Mouse (Mus musculus): ENCODE data around the gene Sesn1. TPM values are rescaled to one million over a fixed set of nuclear protein-coding genes. Genes with fewer than 3 reads are reported as not detected.

The Sesn1 gene
- total and polyA plus RNA-seq, 3 experiments: 11.7 TPM; not detected in 1

- TF ChIP-seq POLR2A (IDR thresholded peaks at IDR 0.05; ENCODE audit: control insufficient read depth in 1 of 2, insufficient read depth in 1 of 2, low read depth in 1 of 2, low read length in 2 of 2, poor library complexity in 1 of 2): no peak
- no peak for TF ChIP-seq NELFE (IDR thresholded peaks at IDR 0.05; ENCODE audit: low read depth, low read length)
- TF ChIP-seq MXI1 (IDR thresholded peaks at IDR 0.05; ENCODE audit: low read depth, low read length): no peak
- TF ChIP-seq USF2 (IDR thresholded peaks at IDR 0.05; ENCODE audit: borderline replicate concordance in 1 of 2, insufficient read depth in 1 of 2, low read depth in 1 of 2, low read length in 2 of 2): no peak
- TF ChIP-seq SMC3 (IDR thresholded peaks at IDR 0.05; ENCODE audit: low read depth, low read length): no peak
- no peak for TF ChIP-seq MAFK (IDR thresholded peaks at IDR 0.05; ENCODE audit: borderline replicate concordance, low read depth, low read length)
- no peak for TF ChIP-seq MYB (IDR thresholded peaks at IDR 0.05; ENCODE audit: low read depth, low read length)
- TF ChIP-seq ZMIZ1 (IDR thresholded peaks at IDR 0.05; ENCODE audit: low read depth, low read length): no peak
- no peak for TF ChIP-seq GABPA (IDR thresholded peaks at IDR 0.05; ENCODE audit: low read depth, low read length)
- TF ChIP-seq CHD1 (IDR thresholded peaks at IDR 0.05; ENCODE audit: low read depth, low read length): no peak
- no peak for TF ChIP-seq USF1 (IDR thresholded peaks at IDR 0.05; ENCODE audit: low read depth, low read length)
- no peak for TF ChIP-seq TBP (IDR thresholded peaks at IDR 0.05; ENCODE audit: low read depth, low read length)
- TF ChIP-seq JUND (IDR thresholded peaks at IDR 0.05; ENCODE audit: low read depth, low read length): no peak
- TF ChIP-seq SIN3A (IDR thresholded peaks at IDR 0.05; ENCODE audit: low read length): no peak
- no peak for TF ChIP-seq TAL1 (IDR thresholded peaks at IDR 0.05; ENCODE audit: low read length)
- no peak for TF ChIP-seq HCFC1 (IDR thresholded peaks at IDR 0.05; ENCODE audit: low read depth, low read length)
- TF ChIP-seq MEF2A (IDR thresholded peaks at IDR 0.05; ENCODE audit: extremely low read depth, insufficient replicate concordance, low read depth, low read length, poor library complexity, severe bottlenecking): no peak
- TF ChIP-seq ZKSCAN1 (IDR thresholded peaks at IDR 0.05; ENCODE audit: low read depth, low read length): no peak
- no peak for TF ChIP-seq EP300 (IDR thresholded peaks at IDR 0.05; ENCODE audit: low read depth in 1 of 2, low read length in 2 of 2)
- no peak for TF ChIP-seq NRF1 (IDR thresholded peaks at IDR 0.05; ENCODE audit: insufficient read depth, low read depth, low read length, poor library complexity, severe bottlenecking)
- Histone ChIP-seq H3K79me2 (ENCODE audit: control insufficient read depth, insufficient read depth, low read length, poor library complexity) (peaks cover 12% of the 10 kb centered on the region), H3K4me1 (ENCODE audit: control insufficient read depth in 1 of 2, insufficient read depth in 2 of 2, low read length in 2 of 2) (peaks cover 4 to 8% of the 10 kb centered on the region in 2 experiments; a peak in 3 of 4 replicates), H3K36me3 (ENCODE audit: control insufficient read depth in 1 of 2, insufficient read depth in 2 of 2, low read length in 2 of 2) (peaks cover 0 to 9% of the 10 kb centered on the region in 2 experiments; a peak in 3 of 4 replicates), H3K4me3 (ENCODE audit: control insufficient read depth in 1 of 2, insufficient read depth in 1 of 2, low read depth in 2 of 2, low read length in 2 of 2) (no peak overlapping the region), H3K9ac (ENCODE audit: control insufficient read depth, low read depth, low read length, poor library complexity, severe bottlenecking) (no peak overlapping the region), H3K9me3 (replicated peaks; ENCODE audit: insufficient read depth, low read length) (no peaks in the 10 kb centered on the region), H3K27ac (ENCODE audit: control insufficient read depth, low read depth, low read length) (no peak overlapping the region), H3K27me3 (ENCODE audit: control insufficient read depth in 1 of 2, insufficient read depth in 2 of 2, low read length in 2 of 2) (no peaks in the 10 kb centered on the region)
- DNase-seq (ENCODE audit: low read depth, low spot score): no peak
Measured at GRCm38 (mm10) chr10:41890537-41890936, 80.8 kb downstream of the Sesn1 start.

- no peak overlapping the region for H3K9ac ChIP-seq (ENCODE audit: control insufficient read depth, low read depth, low read length, poor library complexity, severe bottlenecking)
- TF ChIP-seq USF2 (IDR thresholded peaks at IDR 0.05; ENCODE audit: borderline replicate concordance in 1 of 2, insufficient read depth in 1 of 2, low read depth in 1 of 2, low read length in 2 of 2) (no peak), E2F4 (IDR thresholded peaks at IDR 0.05; ENCODE audit: borderline replicate concordance, low read depth, low read length) (no peak), MAZ (IDR thresholded peaks at IDR 0.05; ENCODE audit: low read depth, low read length) (no peak), CTCF (IDR thresholded peaks at IDR 0.05 in 2 of 3, conservative IDR thresholded peaks at IDR 0.05 in 1 of 3; ENCODE audit: control insufficient read depth in 1 of 3, insufficient read depth in 1 of 3, low read depth in 2 of 3, low read length in 3 of 3, poor library complexity in 1 of 3, severe bottlenecking in 1 of 3) (no peak), MXI1 (IDR thresholded peaks at IDR 0.05; ENCODE audit: low read depth, low read length) (no peak), SIN3A (IDR thresholded peaks at IDR 0.05; ENCODE audit: low read length) (no peak), POLR2AphosphoS2 (IDR thresholded peaks at IDR 0.05; ENCODE audit: low read length) (no peak), TAL1 (IDR thresholded peaks at IDR 0.05; ENCODE audit: low read length) (no peak), ZNF384 (IDR thresholded peaks at IDR 0.05; ENCODE audit: low read depth, low read length) (no peak), JUND (IDR thresholded peaks at IDR 0.05; ENCODE audit: low read depth, low read length) (no peak), HCFC1 (IDR thresholded peaks at IDR 0.05; ENCODE audit: low read depth, low read length) (no peak), CHD2 (IDR thresholded peaks at IDR 0.05; ENCODE audit: low read length) (no peak), USF1 (IDR thresholded peaks at IDR 0.05; ENCODE audit: low read depth, low read length) (no peak), ELF1 (IDR thresholded peaks at IDR 0.05; ENCODE audit: low read depth, low read length) (no peak), NELFE (IDR thresholded peaks at IDR 0.05; ENCODE audit: low read depth, low read length) (no peak), POLR2AphosphoS5 (IDR thresholded peaks at IDR 0.05; ENCODE audit: borderline replicate concordance, low read depth, low read length) (no peak), MAFK (IDR thresholded peaks at IDR 0.05; ENCODE audit: borderline replicate concordance, low read depth, low read length) (no peak)
- no peak for DNase-seq (ENCODE audit: low read depth, low spot score)
- H3K27me3 ChIP-seq (ENCODE audit: control insufficient read depth in 1 of 2, insufficient read depth in 2 of 2, low read length in 2 of 2): no peaks in the 10 kb centered on the region
- H3K4me1 ChIP-seq (ENCODE audit: control insufficient read depth in 1 of 2, insufficient read depth in 2 of 2, low read length in 2 of 2): peaks cover 4 to 10% of the 10 kb centered on the region in 2 experiments
- no peak overlapping the region for H3K4me3 ChIP-seq (ENCODE audit: control insufficient read depth in 1 of 2, insufficient read depth in 1 of 2, low read depth in 2 of 2, low read length in 2 of 2)
- H3K9me3 ChIP-seq (replicated peaks; ENCODE audit: insufficient read depth, low read length): no peaks in the 10 kb centered on the region
- peaks cover 0 to 9% of the 10 kb centered on the region in 2 experiments; a peak in 3 of 4 replicates for H3K36me3 ChIP-seq (ENCODE audit: control insufficient read depth in 1 of 2, insufficient read depth in 2 of 2, low read length in 2 of 2)
- peaks cover 12% of the 10 kb centered on the region for H3K79me2 ChIP-seq (ENCODE audit: control insufficient read depth, insufficient read depth, low read length, poor library complexity)
- no peak overlapping the region for H3K27ac ChIP-seq (ENCODE audit: control insufficient read depth, low read depth, low read length)
Measured at GRCm38 (mm10) chr10:41891312-41891711, 81.6 kb downstream of the Sesn1 start.

Data from MEL (cell line).